Mouse (Mus musculus) heart, adult 2 months (tissue): ENCODE results near the gene Tada3. TPM values are rescaled to one million over a fixed set of nuclear protein-coding genes. Genes with fewer than 3 reads are reported as not detected.

Source experiments
- DNase-seq, 2 experiments: peaks; one replicate each; pipeline ENCODE4 v3.0.0; 2021
- H3K27ac ChIP-seq: fragments of 200-600 bp; 2 replicates; pipeline ENCODE4 v1.8.1; 2022
- H3K27me3 ChIP-seq: fragments of 200-500 bp; 2 replicates; pipeline ENCODE4 v1.6.1; 2012; ENCODE audit warnings: mild to moderate bottlenecking, low read length, inconsistent platforms, mixed read lengths; ENCODE audit not compliant: control insufficient read depth, insufficient read depth
- H3K36me3 ChIP-seq: fragments of 200-500 bp; 2 replicates; pipeline ENCODE4 v1.6.1; 2012; ENCODE audit warnings: low read length, inconsistent platforms; ENCODE audit not compliant: control insufficient read depth, insufficient read depth
- H3K4me1 ChIP-seq: fragments of 200-500 bp; 2 replicates; pipeline ENCODE4 v1.6.1; 2011; ENCODE audit warnings: low read length; ENCODE audit not compliant: control insufficient read depth, insufficient read depth
- H3K4me3 ChIP-seq: fragments of 200-600 bp; 2 replicates; pipeline ENCODE4 v1.8.1; 2022
- H3K79me2 ChIP-seq: fragments of 200-500 bp; replicated peaks from 2 replicates; pipeline ENCODE4 v1.6.1; 2012; ENCODE audit warnings: mild to moderate bottlenecking, inconsistent platforms, low read length, moderate library complexity, mixed read lengths; ENCODE audit not compliant: control insufficient read depth, insufficient read depth
- H3K9ac ChIP-seq: fragments of 200-500 bp; 2 replicates; pipeline ENCODE4 v1.6.1; 2012; ENCODE audit warnings: low read depth, mild to moderate bottlenecking, control low read depth, inconsistent platforms, low read length, mixed read lengths
- CTCF ChIP-seq: fragments of 200-600 bp; IDR thresholded peaks from 2 replicates; pipeline ENCODE4 v1.8.1; 2022; ENCODE audit warnings: antibody characterized with exemption, mild to moderate bottlenecking, moderate library complexity
- EP300 ChIP-seq: fragments of 200-500 bp; IDR thresholded peaks from 2 replicates; pipeline ENCODE4 v1.6.1; 2011; ENCODE audit warnings: low read depth, low read length, control low read depth; ENCODE audit not compliant: insufficient read depth
- POLR2A ChIP-seq: fragments of 200-500 bp; IDR thresholded peaks from 2 replicates; pipeline ENCODE4 v1.6.1; 2011; ENCODE audit warnings: mild to moderate bottlenecking, low read depth, low read length, control low read depth; ENCODE audit not compliant: insufficient read depth
- WGBS: fragments of 180-500 bp; shearing (Covaris S2); methylation state at CpG from one replicate; pipeline ENCODE4 v1.1.7; 2018; 5-methylcytosine and 5-hydroxymethylcytosine counted together
- intact Hi-C: fragments of 180-260 bp; cut with DNase I; formaldehyde crosslinking; loops from one replicate; pipeline ENCODE4 v1.15.1; 2025
- polyA plus RNA-seq: library from polyadenylated mRNA; depleted of rRNA; stranded (reverse); fragments of >200 nt; gene quantifications from 2 replicates; pipeline ENCODE4 v1.2.3, GENCODE M21; 2012
- total RNA-seq, 2 experiments: library from RNA; stranded (reverse); gene quantifications; 2 replicates each; pipeline ENCODE4 v1.2.3; 2021

Gene Tada3
- total and polyA plus RNA-seq, 3 experiments, result 16.1 to 24.2 (median 23.5) TPM

DNA sequence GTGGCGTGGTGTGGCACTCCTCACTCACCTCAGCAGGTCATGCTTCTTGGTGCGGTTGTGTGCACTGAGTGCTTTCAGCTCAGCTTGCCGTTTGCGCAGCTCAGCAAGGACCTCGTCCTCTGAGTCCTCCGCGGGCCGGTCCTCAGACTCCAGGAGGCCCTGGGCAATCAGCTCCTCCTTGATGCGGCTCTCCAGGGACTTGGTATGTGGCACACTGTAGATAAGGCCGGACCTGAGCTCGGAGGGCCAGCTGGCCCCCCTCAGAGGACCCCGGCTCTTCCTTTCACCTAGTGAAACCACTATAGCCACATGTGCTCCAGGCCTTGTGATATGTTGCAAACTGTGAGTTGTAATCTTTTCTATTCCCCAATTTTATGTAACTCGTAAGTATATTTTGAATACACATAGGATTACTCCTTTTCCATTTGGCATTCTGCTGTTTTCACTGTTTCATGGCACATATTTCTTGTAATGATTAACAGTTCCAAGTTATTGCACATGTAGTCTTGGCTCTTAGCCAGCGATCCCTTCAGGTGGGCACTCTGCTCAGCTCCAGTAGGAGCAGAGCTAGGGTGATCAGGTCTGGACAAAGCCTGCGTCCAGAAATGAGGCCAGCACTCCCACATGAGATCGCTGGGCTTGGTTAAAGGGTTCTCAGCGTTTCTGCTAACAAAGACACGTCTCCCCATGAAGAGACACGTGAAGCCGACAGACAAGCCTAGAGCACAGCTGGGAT is 7.3 kb downstream of the Tada3 start:
- Histone ChIP-seq H3K9ac (no peak overlapping the region), H3K27ac (no peak overlapping the region), H3K36me3 (no peaks in the 10 kb centered on the region), H3K4me1 (no peaks in the 10 kb centered on the region), H3K4me3 (no peak overlapping the region), H3K27me3 (no peaks in the 10 kb centered on the region), H3K79me2 (no peaks in the 10 kb centered on the region)
- DNase-seq, result no peak
- WGBS, result 88% methylated on average over 20 of the region's 20 CpGs
- TF ChIP-seq CTCF (no peak), POLR2A (no peak), EP300 (no peak)
- intact Hi-C loops, result no loop called here

DNA sequence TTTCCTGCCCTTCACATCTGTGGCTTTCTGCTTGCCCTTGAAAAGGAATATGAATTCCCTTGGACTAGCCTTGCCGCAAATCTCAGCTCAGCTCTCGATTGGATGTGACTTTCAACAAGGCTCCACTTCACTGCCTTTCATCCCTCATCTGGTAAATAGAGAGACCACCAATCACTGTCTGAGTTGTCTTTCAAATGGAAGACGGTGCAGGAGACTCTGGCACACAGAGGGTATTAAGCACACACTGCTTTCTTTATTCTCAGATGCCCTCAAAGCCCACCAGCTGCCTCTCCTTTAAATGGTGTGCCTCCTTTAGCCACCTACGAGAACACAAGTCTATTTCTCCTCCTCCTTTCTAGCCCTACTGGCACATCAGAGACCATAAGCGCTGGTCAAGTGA is 9.1 kb downstream of the Tada3 start:
- no peak for TF ChIP-seq POLR2A
- no peak for TF ChIP-seq CTCF
- TF ChIP-seq EP300, result no peak
- Histone ChIP-seq H3K79me2 (no peaks in the 10 kb centered on the region), H3K36me3 (no peaks in the 10 kb centered on the region), H3K27ac (no peak overlapping the region), H3K27me3 (no peaks in the 10 kb centered on the region), H3K9ac (no peak overlapping the region), H3K4me3 (no peak overlapping the region), H3K4me1 (no peaks in the 10 kb centered on the region)
- 92% methylated on average over 5 of the region's 5 CpGs for WGBS
- intact Hi-C loops, result no loop called here
- no peak for DNase-seq

DNA sequence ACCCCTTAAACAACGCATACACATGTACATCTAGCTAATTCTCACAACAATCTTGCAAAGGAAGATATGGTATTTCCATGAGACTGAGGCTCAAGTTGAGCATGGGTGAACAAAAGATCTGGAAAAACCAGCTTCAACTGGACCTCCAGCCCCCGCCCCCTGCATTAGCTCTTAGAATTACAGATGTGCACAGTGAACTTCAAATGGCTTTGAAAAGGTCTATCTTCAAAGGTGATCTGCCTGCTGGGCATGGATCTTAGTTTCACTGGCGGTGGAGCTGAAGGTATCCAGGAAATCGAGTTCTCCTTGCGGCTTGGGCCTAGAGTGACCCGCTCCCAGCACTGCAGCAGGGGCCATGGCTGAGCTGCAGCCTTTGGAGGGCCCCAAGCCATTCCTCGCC is 9.6 kb downstream of the Tada3 start:
- Histone ChIP-seq H3K4me1 (no peaks in the 10 kb centered on the region), H3K27ac (no peak overlapping the region), H3K4me3 (no peak overlapping the region), H3K79me2 (no peaks in the 10 kb centered on the region), H3K9ac (no peak overlapping the region), H3K36me3 (no peaks in the 10 kb centered on the region), H3K27me3 (no peaks in the 10 kb centered on the region)
- 91% methylated on average over 7 of the region's 7 CpGs for WGBS
- no peak for DNase-seq
- intact Hi-C loops, result no loop called here
- TF ChIP-seq EP300 (no peak), CTCF (no peak), POLR2A (no peak)

DNA sequence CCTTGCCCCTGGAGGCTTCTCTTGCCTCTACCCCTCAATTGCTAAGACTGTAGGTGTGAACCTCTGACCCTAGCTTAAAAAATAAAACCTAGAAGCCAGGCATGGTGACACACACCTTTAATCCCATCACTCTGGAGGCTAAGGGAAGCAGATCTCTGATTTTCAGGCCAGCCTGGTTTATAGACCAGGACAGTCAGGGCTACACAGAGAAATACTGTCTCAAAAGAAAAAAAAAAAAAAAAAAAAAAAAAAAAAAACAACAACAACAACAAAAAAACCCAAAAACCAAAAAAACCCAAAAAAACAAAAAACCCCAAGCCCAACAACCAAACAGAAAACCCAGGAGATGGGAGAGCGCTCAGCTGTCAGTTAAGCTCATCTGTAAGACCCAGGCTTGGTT is 10.1 kb downstream of the Tada3 start:
- H3K4me3 ChIP-seq, result no peak overlapping the region
- DNase-seq, result no peak
- TF ChIP-seq EP300, result no peak
- no peak for TF ChIP-seq CTCF
- TF ChIP-seq POLR2A, result no peak
- 94% methylated on average over 1 of the region's 1 CpGs for WGBS
- no peaks in the 10 kb centered on the region for H3K36me3 ChIP-seq
- no peak overlapping the region for H3K27ac ChIP-seq
- H3K27me3 ChIP-seq, result no peaks in the 10 kb centered on the region
- H3K9ac ChIP-seq, result no peak overlapping the region
- intact Hi-C loops, result no loop called here
- H3K4me1 ChIP-seq, result no peaks in the 10 kb centered on the region
- no peaks in the 10 kb centered on the region for H3K79me2 ChIP-seq

DNA sequence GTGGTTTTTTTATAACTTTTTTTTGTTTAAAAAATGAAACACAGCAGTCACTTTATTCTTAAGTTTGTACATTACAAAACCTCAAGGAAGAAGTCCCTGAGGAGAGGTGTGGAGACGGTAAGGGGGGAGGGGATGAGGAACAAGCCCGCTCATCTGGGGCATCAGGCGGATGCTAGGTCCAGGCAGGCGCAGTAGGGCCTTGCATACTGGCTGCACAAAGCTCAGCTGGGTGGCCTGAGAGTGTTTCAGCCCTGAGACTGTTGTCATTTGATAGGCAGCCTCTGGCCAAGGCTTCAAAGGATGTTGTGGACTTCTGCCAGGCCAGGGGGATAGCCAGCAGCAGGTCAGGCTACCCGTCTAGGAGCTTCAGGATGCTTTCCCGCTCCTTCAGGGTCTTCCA is 11.0 kb downstream of the Tada3 start:
- no peaks in the 10 kb centered on the region for H3K4me1 ChIP-seq
- WGBS, result 92% methylated on average over 6 of the region's 6 CpGs
- H3K9ac ChIP-seq, result no peak overlapping the region
- no peak for TF ChIP-seq EP300
- no peak for TF ChIP-seq CTCF
- no peak for TF ChIP-seq POLR2A
- no peak for DNase-seq
- H3K27ac ChIP-seq, result no peak overlapping the region
- no peaks in the 10 kb centered on the region for H3K36me3 ChIP-seq
- intact Hi-C loops, result no loop called here
- H3K4me3 ChIP-seq, result no peak overlapping the region
- no peaks in the 10 kb centered on the region for H3K79me2 ChIP-seq
- no peaks in the 10 kb centered on the region for H3K27me3 ChIP-seq

DNA sequence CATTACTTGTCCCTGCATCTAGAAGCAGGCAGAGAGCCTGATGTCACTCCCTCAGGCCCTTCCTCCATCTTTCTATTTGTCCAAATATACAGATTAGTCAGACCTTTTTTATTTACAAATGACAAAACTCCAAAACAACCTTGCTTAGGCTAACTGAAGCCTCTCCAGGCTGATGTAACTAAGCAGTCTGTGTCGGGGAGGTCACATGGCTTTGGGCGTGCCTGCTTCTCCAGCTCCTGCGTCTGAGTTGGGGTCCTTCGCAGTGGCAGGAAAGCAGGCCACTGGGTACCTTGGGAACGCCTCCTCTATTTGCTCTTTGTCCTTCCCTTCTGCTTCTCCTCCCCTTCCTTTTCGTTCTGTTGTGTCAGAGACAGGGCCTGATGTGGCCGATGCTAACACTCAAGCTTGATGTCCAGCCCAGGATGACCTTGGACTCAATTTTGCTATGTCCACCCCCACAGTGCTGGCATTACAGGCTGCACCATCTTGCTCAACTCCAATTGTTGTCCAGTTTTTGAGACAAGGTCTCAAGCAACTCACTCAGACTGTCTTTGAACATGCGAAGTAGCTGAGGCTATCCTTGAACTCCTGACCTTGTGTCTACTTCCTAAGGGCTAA is 13.1 kb downstream of the Tada3 start:
- intact Hi-C loops, result no loop called here
- Histone ChIP-seq H3K79me2 (no peaks in the 10 kb centered on the region), H3K27ac (no peak overlapping the region), H3K36me3 (no peaks in the 10 kb centered on the region), H3K4me3 (no peak overlapping the region), H3K4me1 (no peaks in the 10 kb centered on the region), H3K27me3 (no peaks in the 10 kb centered on the region), H3K9ac (no peak overlapping the region)
- 62% methylated on average over 8 of the region's 8 CpGs for WGBS
- no peak for TF ChIP-seq POLR2A
- no peak for TF ChIP-seq EP300
- TF ChIP-seq CTCF, result no peak
- no peak for DNase-seq
